Mouse (Mus musculus): ENCODE measurements around the gene Tpbgl. TPM values are rescaled to one million over a fixed set of nuclear protein-coding genes. Genes with fewer than 3 reads are reported as not detected.

Tpbgl gene
- polyA plus RNA-seq (2015; fragmentation: Nextera tagmentation; extraction: Ambion mirVana) = 1.0 and 1.1 TPM in 2 replicates

GRCm38 (mm10) chr7:99626376-99627270 lies at the start of gene Tpbgl:
Tpbgl (minus strand) TSS chr7:99627103.
- under 1% methylated on average over 80 of the region's 83 CpGs for WGBS
- Histone ChIP-seq H3K4me3 (replicated peaks) (peak within 1 kb of the TSS; percentile 53), H3K9ac (peak within 1 kb of the TSS; percentile 21; the same call in 1 of the 2 replicates), H3K27me3 (peaks cover 80% of the 10 kb centered on the region), H3K27ac (replicated peaks) (no peak within 1 kb of the TSS), H3K9me3 (replicated peaks) (no peaks in the 10 kb centered on the region), H3K4me2 (replicated peaks) (peak within 1 kb of the TSS; percentile 99), H3K36me3 (no peaks in the 10 kb centered on the region), H3K4me1 (peaks cover 23% of the 10 kb centered on the region)
- ATAC-seq (ENCODE audit: insufficient number of reproducible peaks, low FRiP score, low TSS enrichment, low read depth) = peak; percentile 17; the same call in 1 of the 2 replicates

- Histone ChIP-seq H3K9ac (no peak overlapping the region), H3K36me3 (no peaks in the 10 kb centered on the region), H3K27ac (replicated peaks) (no peak overlapping the region), H3K27me3 (no peaks in the 10 kb centered on the region), H3K9me3 (replicated peaks) (no peaks in the 10 kb centered on the region), H3K4me3 (replicated peaks) (no peak overlapping the region), H3K4me2 (replicated peaks) (no peak overlapping the region), H3K4me1 (no peaks in the 10 kb centered on the region)
- 66% methylated on average over 3 of the region's 3 CpGs for WGBS
- ATAC-seq (ENCODE audit: insufficient number of reproducible peaks, low FRiP score, low TSS enrichment, low read depth) = no peak
Observed at GRCm38 (mm10) chr7:99674890-99675289, 48.0 kb upstream of the Tpbgl start.

GRCm38 (mm10) chr7:99674209-99674608 lies 47.3 kb upstream of the Tpbgl start:
- Histone ChIP-seq H3K9ac (no peak overlapping the region), H3K27ac (replicated peaks) (no peak overlapping the region), H3K4me1 (no peaks in the 10 kb centered on the region), H3K4me2 (replicated peaks) (no peak overlapping the region), H3K36me3 (no peaks in the 10 kb centered on the region), H3K9me3 (replicated peaks) (no peaks in the 10 kb centered on the region), H3K4me3 (replicated peaks) (no peak overlapping the region), H3K27me3 (no peaks in the 10 kb centered on the region)
- WGBS = 79% methylated on average over 5 of the region's 5 CpGs
- no peak for ATAC-seq (ENCODE audit: insufficient number of reproducible peaks, low FRiP score, low TSS enrichment, low read depth)

GRCm38 (mm10) chr7:99673188-99673587 lies 46.3 kb upstream of the Tpbgl start:
- 76% methylated on average over 8 of the region's 8 CpGs for whole genome bisulfite sequencing
- ATAC-seq (ENCODE audit: insufficient number of reproducible peaks, low FRiP score, low TSS enrichment, low read depth) = no peak

GRCm38 (mm10) chr7:99671544-99672435 lies 44.9 kb upstream of the Tpbgl start:
- no peak overlapping the region for H3K27ac ChIP-seq (replicated peaks)
- H3K4me3 ChIP-seq (replicated peaks) = no peak overlapping the region
- H3K9me3 ChIP-seq (replicated peaks) = no peaks in the 10 kb centered on the region
- H3K9ac ChIP-seq = no peak overlapping the region
- H3K36me3 ChIP-seq = no peaks in the 10 kb centered on the region
- no peaks in the 10 kb centered on the region for H3K4me1 ChIP-seq
- 77% methylated on average over 9 of the region's 9 CpGs for WGBS
- ATAC-seq (ENCODE audit: insufficient number of reproducible peaks, low FRiP score, low TSS enrichment, low read depth) = no peak
- H3K4me2 ChIP-seq (replicated peaks) = no peak overlapping the region
- no peaks in the 10 kb centered on the region for H3K27me3 ChIP-seq

More at GRCm38 (mm10) chr7:99673188-99673587, 46.3 kb upstream of the Tpbgl start:
- Histone ChIP-seq H3K36me3 (no peaks in the 10 kb centered on the region), H3K4me3 (replicated peaks) (no peak overlapping the region), H3K27ac (replicated peaks) (no peak overlapping the region), H3K4me1 (no peaks in the 10 kb centered on the region), H3K4me2 (replicated peaks) (no peak overlapping the region), H3K9ac (no peak overlapping the region), H3K27me3 (no peaks in the 10 kb centered on the region), H3K9me3 (replicated peaks) (no peaks in the 10 kb centered on the region)

- H3K9ac ChIP-seq = no peak overlapping the region
- WGBS = 68% methylated on average over 4 of the region's 4 CpGs
- H3K4me1 ChIP-seq = no peaks in the 10 kb centered on the region
- ATAC-seq (ENCODE audit: insufficient number of reproducible peaks, low FRiP score, low TSS enrichment, low read depth) = no peak
- no peaks in the 10 kb centered on the region for H3K9me3 ChIP-seq (replicated peaks)
- no peak overlapping the region for H3K4me2 ChIP-seq (replicated peaks)
- H3K27me3 ChIP-seq = no peaks in the 10 kb centered on the region
- H3K36me3 ChIP-seq = no peaks in the 10 kb centered on the region
- no peak overlapping the region for H3K27ac ChIP-seq (replicated peaks)
- H3K4me3 ChIP-seq (replicated peaks) = no peak overlapping the region
Observed at GRCm38 (mm10) chr7:99670915-99671314, 44.0 kb upstream of the Tpbgl start.

GRCm38 (mm10) chr7:99668802-99669201 lies 41.9 kb upstream of the Tpbgl start:
- ATAC-seq (ENCODE audit: insufficient number of reproducible peaks, low FRiP score, low TSS enrichment, low read depth) = no peak
- Histone ChIP-seq H3K27ac (replicated peaks) (no peak overlapping the region), H3K4me2 (replicated peaks) (no peak overlapping the region), H3K9ac (no peak overlapping the region), H3K4me3 (replicated peaks) (no peak overlapping the region), H3K27me3 (no peaks in the 10 kb centered on the region), H3K9me3 (replicated peaks) (no peaks in the 10 kb centered on the region), H3K4me1 (peaks cover 4% of the 10 kb centered on the region; the same call in 1 of the 2 replicates), H3K36me3 (no peaks in the 10 kb centered on the region)
- WGBS = 39% methylated on average over 4 of the region's 4 CpGs

GRCm38 (mm10) chr7:99667096-99667495 lies 40.2 kb upstream of the Tpbgl start:
- Histone ChIP-seq H3K4me2 (replicated peaks) (no peak overlapping the region), H3K27ac (replicated peaks) (no peak overlapping the region), H3K27me3 (no peaks in the 10 kb centered on the region), H3K4me1 (peaks cover 4% of the 10 kb centered on the region; the same call in 1 of the 2 replicates), H3K9me3 (replicated peaks) (no peaks in the 10 kb centered on the region), H3K36me3 (no peaks in the 10 kb centered on the region), H3K4me3 (replicated peaks) (no peak overlapping the region), H3K9ac (no peak overlapping the region)
- ATAC-seq (ENCODE audit: insufficient number of reproducible peaks, low FRiP score, low TSS enrichment, low read depth) = no peak
- WGBS = 67% methylated on average over 16 of the region's 16 CpGs

GRCm38 (mm10) chr7:99665731-99666452 lies 39.0 kb upstream of the Tpbgl start:
- no peak overlapping the region for H3K4me2 ChIP-seq (replicated peaks)
- no peak overlapping the region for H3K4me3 ChIP-seq (replicated peaks)
- H3K36me3 ChIP-seq = no peaks in the 10 kb centered on the region
- no peaks in the 10 kb centered on the region for H3K27me3 ChIP-seq
- H3K9ac ChIP-seq = no peak overlapping the region
- H3K4me1 ChIP-seq = peaks cover 4% of the 10 kb centered on the region; the same call in 1 of the 2 replicates
- no peak for ATAC-seq (ENCODE audit: insufficient number of reproducible peaks, low FRiP score, low TSS enrichment, low read depth)
- WGBS = 87% methylated on average over 10 of the region's 10 CpGs
- peak overlapping the region; percentile 30; the same call in 1 of the 2 replicates for H3K27ac ChIP-seq (replicated peaks)
- H3K9me3 ChIP-seq (replicated peaks) = no peaks in the 10 kb centered on the region

GRCm38 (mm10) chr7:99664571-99665485 lies 37.9 kb upstream of the Tpbgl start:
- Histone ChIP-seq H3K27me3 (no peaks in the 10 kb centered on the region), H3K36me3 (no peaks in the 10 kb centered on the region), H3K9ac (no peak overlapping the region), H3K4me2 (replicated peaks) (no peak overlapping the region), H3K27ac (replicated peaks) (peak overlapping the region; percentile 30), H3K4me3 (replicated peaks) (no peak overlapping the region), H3K9me3 (replicated peaks) (no peaks in the 10 kb centered on the region), H3K4me1 (peaks cover 4% of the 10 kb centered on the region; the same call in 1 of the 2 replicates)
- 32% methylated on average over 11 of the region's 11 CpGs for WGBS
- ATAC-seq (ENCODE audit: insufficient number of reproducible peaks, low FRiP score, low TSS enrichment, low read depth) = peak; percentile 41; the same call in 1 of the 2 replicates
